Mouse (Mus musculus) stomach, adult 2 months (tissue): ENCODE measurements around the gene Gm11549. TPM values are rescaled to one million over a fixed set of nuclear protein-coding genes. Genes with fewer than 3 reads are reported as not detected.

Source experiments
- polyA plus RNA-seq: library from polyadenylated mRNA; depleted of rRNA; stranded (reverse); fragments of >200 nt; gene quantifications from 2 replicates; pipeline ENCODE4 v1.2.3, GENCODE M21; 2012; rRNA removed

Gene Gm11549
- not detected in 2 replicates for polyA plus RNA-seq

DNA sequence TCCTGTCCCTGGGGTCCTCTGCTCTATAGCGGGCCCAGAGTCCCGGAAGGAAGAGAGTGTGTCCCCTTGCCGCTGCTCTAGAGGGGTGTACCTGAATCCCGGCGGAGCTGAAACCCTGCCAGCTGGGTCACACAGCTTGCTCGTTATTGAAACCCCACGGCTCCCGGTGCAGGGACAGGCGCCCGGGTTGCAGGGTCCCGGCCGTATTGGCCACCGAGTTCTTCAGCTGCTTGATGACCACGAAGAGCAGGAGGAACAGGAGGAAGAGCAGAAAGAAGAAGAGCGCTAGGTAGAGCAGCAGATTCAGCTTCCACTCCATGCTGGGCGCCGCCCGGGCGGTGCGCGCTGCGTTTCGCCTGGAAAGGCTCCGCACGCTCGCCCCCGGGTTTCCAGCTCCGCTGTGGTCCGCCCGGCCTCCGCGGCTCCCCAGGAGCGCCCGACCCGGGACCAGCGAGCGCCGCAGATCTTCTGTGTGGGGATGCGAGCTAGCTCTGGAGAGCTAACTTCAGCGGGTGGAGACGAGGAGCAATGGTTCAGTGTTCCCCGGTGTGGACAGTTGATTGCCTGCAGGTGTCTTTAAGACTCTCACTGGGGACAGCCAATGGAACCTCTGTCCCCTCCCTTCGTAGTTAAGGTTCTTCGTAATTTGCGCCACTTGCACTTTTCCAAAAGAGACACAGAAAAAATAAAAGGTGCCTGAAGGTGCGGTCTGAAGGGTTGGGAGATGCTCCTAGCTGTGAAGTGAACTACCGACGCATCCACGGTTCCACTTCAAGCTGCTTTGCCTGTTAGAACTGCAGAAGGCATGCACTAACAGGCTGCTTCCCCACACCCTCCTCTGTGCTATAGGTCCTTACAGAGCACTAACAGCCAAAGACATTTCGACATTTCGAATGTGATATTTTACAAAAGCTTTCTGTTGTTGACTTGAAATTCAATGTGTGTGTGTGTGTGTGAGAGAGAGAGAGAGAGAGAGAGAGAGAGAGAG, at the start of gene Gm11549:
Gene Gm11549 (minus strand): TSS at position 741 of the 988 bp plus-strand sequence.

DNA sequence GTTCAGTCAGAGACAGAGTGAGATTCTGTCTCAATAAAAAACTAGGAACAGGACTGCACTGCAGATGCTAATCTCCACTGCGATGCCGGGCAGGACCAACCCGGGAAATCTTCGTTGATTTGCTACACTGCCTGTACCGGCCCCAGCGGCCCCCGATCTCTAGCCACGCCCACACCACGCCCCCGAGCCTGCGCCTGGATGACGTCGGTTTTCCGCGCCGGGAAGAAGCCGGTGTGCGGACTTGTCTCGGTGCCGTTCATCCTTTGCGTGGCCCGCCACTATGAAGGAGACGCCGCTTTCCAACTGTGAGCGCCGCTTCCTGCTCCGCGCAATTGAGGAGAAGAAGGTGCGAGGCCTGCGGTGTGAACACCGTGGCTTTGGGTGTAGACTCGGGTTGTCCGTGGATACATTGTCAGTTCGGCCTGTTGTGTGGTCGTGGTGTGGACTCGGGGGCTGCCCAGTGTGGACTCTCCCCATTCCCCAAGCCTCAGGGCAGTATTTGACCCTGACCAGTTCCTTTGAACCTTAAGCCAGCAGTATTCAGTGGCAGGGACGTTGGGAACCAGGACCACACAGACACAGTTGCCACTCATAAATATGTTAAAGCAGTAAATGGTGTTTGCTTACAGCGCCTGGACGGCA, 30.9 kb upstream of the Gm11549 start, which contains the start of gene Exosc9:
Gene Exosc9 (plus strand): TSS at position 201 of the 642 bp plus-strand sequence.

GRCm38 (mm10) chr3:36475532-36476087, 46.0 kb downstream of the Gm11549 start, which contains the start of the genes Anxa5 and 1810062G17Rik:
Gene Anxa5, minus strand, starts transcription at chr3:36475894.
Gene 1810062G17Rik, plus strand, starts transcription at chr3:36475937.

Other genes starting within 250 kb of the Gm11549 start
- gene Anxa5, start 45.9 kb downstream of the Gm11549 start, polyA plus RNA-seq, result 164 and 232 TPM in 2 replicates
- gene 1810062G17Rik, start 45.9 kb downstream of the Gm11549 start, polyA plus RNA-seq, result 0.54 and 0.72 TPM in 2 replicates
- 0.62 and 2.5 TPM in 2 replicates for gene Exosc9, start 30.8 kb upstream of the Gm11549 start, polyA plus RNA-seq
- 19.4 and 32.7 TPM in 2 replicates for gene Ccna2, start 50.3 kb upstream of the Gm11549 start, polyA plus RNA-seq
- 0.12 and 0.27 TPM in 2 replicates for gene Bbs7, start 91.7 kb upstream of the Gm11549 start, polyA plus RNA-seq
- gene Trpc3, start 168.4 kb upstream of the Gm11549 start, polyA plus RNA-seq, result 0.46 and 0.66 TPM in 2 replicates